Mouse (Mus musculus) olfactory bulb, adult 2 months (tissue): ENCODE data around the gene Sox5.

Source experiments
- CTCF ChIP-seq: fragments of 200-500 bp; IDR thresholded peaks from 2 replicates; pipeline ENCODE4 v1.5.1; 2012; ENCODE audit warnings: low read depth, mild to moderate bottlenecking, low read length, moderate library complexity; ENCODE audit not compliant: insufficient read depth
- POLR2A ChIP-seq: fragments of 200-500 bp; IDR thresholded peaks from 2 replicates; pipeline ENCODE4 v1.6.1; 2012; ENCODE audit warnings: mild to moderate bottlenecking, low read depth, low read length, moderate library complexity; ENCODE audit not compliant: insufficient read depth

DNA sequence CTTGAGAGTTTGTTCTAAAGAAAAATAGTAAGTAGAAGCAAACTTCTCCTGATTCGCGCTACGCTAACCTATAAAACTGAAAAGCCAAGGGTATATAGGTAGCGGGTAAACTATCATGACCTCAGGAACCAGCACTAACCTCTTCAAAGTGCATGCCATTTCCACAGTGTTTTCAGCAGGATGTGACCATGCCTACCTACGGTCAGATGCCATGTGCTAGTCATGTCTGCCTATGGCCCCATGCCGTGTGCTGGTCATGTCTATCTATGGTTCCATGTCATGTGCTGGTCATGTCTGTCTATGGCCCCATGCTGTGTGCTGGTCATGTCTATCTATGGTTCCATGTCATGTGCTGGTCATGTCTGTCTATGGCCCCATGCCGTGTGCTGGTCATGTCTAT, 614.7 kb downstream of the Sox5 start:
- TF ChIP-seq CTCF (no peak), POLR2A (no peak)
